Mouse (Mus musculus) adipocyte (in vitro differentiated cells): ENCODE measurements around the gene Hist3h2ba.

Experiments used
- DNase-seq: peaks from one replicate; pipeline ENCODE4 v3.0.0-alpha.2; 2016; ENCODE audit warnings: low spot score

The Hist3h2ba gene

GRCm38 (mm10) chr11:58964216-58964615, 15.5 kb downstream of the Hist3h2ba start:
- no peak for DNase-seq

DNA sequence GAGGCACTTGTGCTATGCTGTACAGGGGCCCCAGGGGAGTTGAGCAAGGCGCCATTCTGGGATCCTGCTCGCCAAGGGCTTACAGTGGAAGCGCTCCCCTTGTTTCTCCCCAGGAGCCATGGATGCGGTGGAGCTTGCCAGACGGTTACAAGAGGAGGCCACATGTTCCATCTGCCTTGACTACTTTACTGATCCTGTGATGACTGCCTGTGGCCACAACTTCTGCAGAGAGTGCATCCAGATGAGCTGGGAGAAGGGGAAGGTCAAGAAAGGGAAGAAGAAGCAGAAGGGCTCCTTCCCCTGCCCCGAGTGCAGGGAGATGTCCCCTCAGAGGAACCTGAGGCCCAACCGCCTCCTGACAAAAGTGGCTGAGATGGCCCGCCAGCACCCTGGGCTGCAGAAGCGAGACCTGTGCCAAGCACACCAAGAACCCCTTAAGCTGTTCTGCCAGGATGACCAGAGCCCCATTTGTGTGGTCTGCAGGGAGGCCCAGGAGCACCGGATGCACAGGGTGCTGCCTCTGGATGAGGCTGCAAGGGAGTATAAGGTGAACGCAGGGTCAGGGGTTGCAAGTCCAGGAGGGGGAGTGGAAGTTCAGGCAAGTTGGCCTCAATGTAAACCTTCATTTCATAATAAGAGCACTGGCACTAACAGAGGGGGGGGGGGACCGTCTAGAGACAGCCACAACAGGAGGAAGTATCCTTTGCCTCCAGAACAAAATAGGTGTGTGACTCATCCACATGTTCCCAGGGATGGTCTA, 16.5 kb downstream of the Hist3h2ba start:
- no peak for DNase-seq

DNA sequence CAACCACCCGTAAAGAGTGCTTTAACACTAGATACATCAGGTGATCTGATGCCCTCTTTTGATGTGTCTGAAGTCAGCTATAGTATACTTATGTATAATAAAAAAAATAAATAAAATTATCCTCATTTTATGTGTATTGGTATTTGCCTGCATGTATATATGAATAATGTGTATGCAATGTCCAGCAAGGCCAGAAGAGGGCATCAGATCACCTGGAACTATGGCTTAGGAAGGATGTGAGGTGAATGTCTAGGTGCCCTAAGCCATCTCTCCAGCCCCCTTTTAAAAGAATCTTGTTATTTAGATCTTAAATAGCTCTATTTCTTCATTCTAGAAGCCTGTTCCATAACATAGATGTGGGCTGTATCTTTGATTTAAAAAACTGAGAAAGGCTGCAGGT, 18.6 kb downstream of the Hist3h2ba start:
- DNase-seq: no peak

- no peak for DNase-seq
Measured at GRCm38 (mm10) chr11:58968551-58968950, 19.8 kb downstream of the Hist3h2ba start.

DNA sequence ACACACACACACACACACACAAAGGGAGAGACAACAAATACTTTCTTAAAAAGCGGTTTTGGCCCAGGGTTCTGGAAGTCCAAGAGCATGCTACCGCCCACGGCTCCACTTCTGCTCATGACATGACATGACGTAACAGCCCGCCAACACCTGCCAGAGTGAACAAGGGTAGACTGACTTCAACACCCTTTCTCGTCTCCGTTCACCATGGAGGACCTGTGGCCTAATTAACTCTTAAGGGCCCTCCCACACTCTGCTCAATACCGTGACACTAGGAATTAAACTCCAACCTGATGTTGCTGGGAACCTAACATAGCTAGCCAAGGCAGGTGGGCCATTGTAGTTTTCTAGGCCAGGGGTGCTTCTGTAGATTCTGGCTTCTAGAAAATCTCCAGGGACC, 20.3 kb downstream of the Hist3h2ba start:
- no peak for DNase-seq

DNA sequence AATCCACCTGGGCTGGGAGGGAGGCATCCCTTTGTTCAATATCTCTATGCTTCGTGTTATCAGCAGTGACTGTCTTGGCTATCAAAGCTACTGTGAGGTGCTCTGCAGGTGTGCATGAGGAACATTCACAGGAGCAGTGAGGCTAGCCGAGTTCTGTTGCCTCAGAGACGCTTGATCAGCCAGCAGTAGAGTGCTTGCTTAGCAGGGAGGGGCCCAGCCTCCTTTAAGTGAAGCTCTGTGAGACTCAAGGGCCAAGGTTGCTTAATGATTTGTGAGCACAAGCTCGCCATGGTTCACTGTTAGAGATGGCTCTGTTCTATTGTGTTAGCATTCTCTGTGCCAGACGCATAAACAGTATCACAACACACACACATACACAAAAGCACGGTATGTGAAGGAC, 20.9 kb downstream of the Hist3h2ba start:
- DNase-seq: no peak

GRCm38 (mm10) chr11:58970831-58971530, 22.3 kb downstream of the Hist3h2ba start:
- DNase-seq: no peak

GRCm38 (mm10) chr11:58971796-58972195, 23.1 kb downstream of the Hist3h2ba start:
- no peak for DNase-seq

- no peak for DNase-seq
Measured at GRCm38 (mm10) chr11:58974414-58974813, 25.7 kb downstream of the Hist3h2ba start.

GRCm38 (mm10) chr11:58977150-58977549, 28.4 kb downstream of the Hist3h2ba start:
- DNase-seq: peak; percentile 21

- no peak for DNase-seq
Measured at GRCm38 (mm10) chr11:58977607-58978026, 28.9 kb downstream of the Hist3h2ba start.

DNA sequence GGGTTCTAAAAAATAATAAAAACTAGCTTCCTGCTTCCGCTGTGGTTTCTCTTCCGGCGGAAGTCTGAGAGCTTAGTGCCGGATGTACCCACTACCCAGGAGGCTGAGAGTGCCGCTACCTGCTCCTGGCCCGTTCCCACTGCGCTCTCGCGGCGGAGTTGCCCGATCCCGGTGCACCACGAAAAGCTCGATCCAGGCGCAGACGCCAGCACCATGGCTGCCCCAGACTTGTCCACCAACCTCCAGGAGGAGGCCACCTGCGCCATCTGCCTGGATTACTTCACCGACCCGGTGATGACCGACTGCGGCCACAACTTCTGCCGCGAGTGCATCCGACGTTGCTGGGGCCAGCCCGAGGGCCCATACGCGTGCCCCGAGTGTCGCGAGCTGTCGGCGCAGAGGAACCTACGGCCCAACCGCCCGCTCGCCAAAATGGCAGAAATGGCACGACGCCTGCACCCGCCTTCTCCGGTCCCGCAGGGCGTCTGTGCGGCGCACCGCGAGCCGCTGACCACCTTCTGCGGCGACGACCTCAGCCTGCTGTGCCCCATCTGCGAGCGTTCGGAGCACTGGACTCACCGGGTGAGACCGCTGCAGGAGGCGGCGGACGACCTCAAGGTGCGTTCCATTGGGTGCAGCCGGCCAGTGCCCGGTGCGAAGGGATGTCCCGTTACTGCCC, 29.4 kb downstream of the Hist3h2ba start, which contains the start of gene Trim11:
Trim11 (plus strand) TSS at position 67 of the 679 bp plus-strand sequence.
- peak; percentile 76 for DNase-seq

GRCm38 (mm10) chr11:58978706-58979030, 29.9 kb downstream of the Hist3h2ba start:
- DNase-seq: peak; percentile 48

GRCm38 (mm10) chr11:58979183-58979582, 30.5 kb downstream of the Hist3h2ba start:
- peak; percentile 28 for DNase-seq

- DNase-seq: peak; percentile 84
Measured at GRCm38 (mm10) chr11:58979661-58980060, 30.9 kb downstream of the Hist3h2ba start.

GRCm38 (mm10) chr11:58980381-58980990, 31.8 kb downstream of the Hist3h2ba start:
- peak; percentile 19 for DNase-seq

GRCm38 (mm10) chr11:58981541-58982447, 33.1 kb downstream of the Hist3h2ba start:
- DNase-seq: no peak

DNA sequence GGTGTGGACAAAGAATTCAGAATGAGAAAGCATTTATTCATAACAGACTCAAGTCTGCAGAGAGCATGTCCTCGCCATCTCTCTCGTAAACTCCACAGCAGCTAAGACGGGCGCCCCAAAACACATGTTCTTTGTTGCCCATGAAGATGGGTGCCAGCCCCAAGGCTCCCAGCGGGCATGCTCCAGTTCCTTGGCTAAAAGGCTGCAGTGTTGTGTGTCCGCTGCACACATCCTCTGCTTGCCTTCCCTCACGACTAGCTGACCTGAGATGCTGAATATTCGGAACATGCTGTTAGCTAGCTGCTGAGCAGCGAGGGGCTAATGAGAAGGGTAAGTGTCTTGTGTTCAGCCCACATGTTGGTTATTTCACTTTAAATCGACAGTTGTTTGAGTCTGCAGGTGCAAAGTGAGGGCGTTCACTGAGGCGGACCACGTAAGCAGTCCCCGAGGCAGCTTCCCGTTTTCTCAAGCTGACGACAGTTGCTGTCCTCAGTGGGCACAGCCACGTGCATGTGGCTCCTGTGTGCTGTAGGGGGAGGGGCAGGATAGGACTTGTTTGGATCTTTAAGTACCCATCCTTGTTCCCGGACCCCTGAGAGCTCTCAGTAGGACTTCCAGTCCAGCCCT, 33.9 kb downstream of the Hist3h2ba start:
- DNase-seq: no peak

- DNase-seq: no peak
Measured at GRCm38 (mm10) chr11:58983691-58984341, 35.1 kb downstream of the Hist3h2ba start.

GRCm38 (mm10) chr11:58984657-58985056, 35.9 kb downstream of the Hist3h2ba start:
- no peak for DNase-seq
